Mouse (Mus musculus) forebrain, embryonic 16.5 days (tissue): Measurements from ENCODE around the gene Col9a2. TPM values are rescaled to one million over a fixed set of nuclear protein-coding genes. Genes with fewer than 3 reads are reported as not detected.
"Not testable (repeated sequence)": the region's sequence is repeated elsewhere in the genome, so short reads cannot be mapped to it uniquely, and the experiment has no call there.

ENCODE experiments used
- ATAC-seq: fragments of 200-750 bp; cut with Nextera tagmentation; 2 replicates; pipeline ENCODE4 v1.8.0; 2017; ENCODE audit warnings: mild to moderate bottlenecking, moderate library complexity
- H3K27ac ChIP-seq: fragments of 300-500 bp; sonication (generic); 2 replicates; pipeline ENCODE4 v1.5.1; 2014; ENCODE audit warnings: low read length, control low read depth
- H3K27me3 ChIP-seq: fragments of 300-500 bp; sonication (generic); replicated peaks from 2 replicates; pipeline ENCODE4 v1.6.1; 2014; ENCODE audit warnings: low read length; ENCODE audit not compliant: control insufficient read depth, insufficient read depth
- H3K36me3 ChIP-seq: fragments of 300-500 bp; sonication (generic); 2 replicates; pipeline ENCODE4 v1.6.1; 2014; ENCODE audit not compliant: control insufficient read depth, insufficient read depth
- H3K4me1 ChIP-seq: fragments of 300-500 bp; sonication (generic); replicated peaks from 2 replicates; pipeline ENCODE4 v1.6.1; 2014; ENCODE audit warnings: low read length; ENCODE audit not compliant: control insufficient read depth, insufficient read depth
- H3K4me2 ChIP-seq: fragments of 300-500 bp; sonication (generic); 2 replicates; pipeline ENCODE4 v1.6.1; 2014; ENCODE audit warnings: mild to moderate bottlenecking, low read length, control low read depth
- H3K4me3 ChIP-seq: fragments of 300-500 bp; sonication (generic); replicated peaks from 2 replicates; pipeline ENCODE4 v1.5.1; 2014; ENCODE audit warnings: mild to moderate bottlenecking, low read length, control low read depth
- H3K9ac ChIP-seq: fragments of 300-500 bp; sonication (generic); replicated peaks from 2 replicates; pipeline ENCODE4 v1.6.1; 2014; ENCODE audit warnings: low read depth, low read length, control low read depth
- H3K9me3 ChIP-seq: fragments of 300-500 bp; sonication (generic); 2 replicates; pipeline ENCODE4 v1.6.1; 2016; ENCODE audit warnings: low read length; ENCODE audit not compliant: control insufficient read depth
- WGBS: fragments of 180-500 bp; shearing (Covaris S2); extraction: QIAGEN DNeasy Blood & Tissue Kit; methylation state at CpG from one replicate; pipeline ENCODE4 v1.1.7; 2014; 5-methylcytosine and 5-hydroxymethylcytosine counted together
- polyA plus RNA-seq: library from polyadenylated mRNA; unstranded; fragments of >200 nt; fragmentation: Nextera tagmentation; extraction: Ambion mirVana; gene quantifications from 2 replicates; pipeline ENCODE4 v1.2.1, GENCODE M21; 2015

Gene Col9a2
- polyA plus RNA-seq, 1 experiment from 2014 or later = 4.6 TPM

DNA sequence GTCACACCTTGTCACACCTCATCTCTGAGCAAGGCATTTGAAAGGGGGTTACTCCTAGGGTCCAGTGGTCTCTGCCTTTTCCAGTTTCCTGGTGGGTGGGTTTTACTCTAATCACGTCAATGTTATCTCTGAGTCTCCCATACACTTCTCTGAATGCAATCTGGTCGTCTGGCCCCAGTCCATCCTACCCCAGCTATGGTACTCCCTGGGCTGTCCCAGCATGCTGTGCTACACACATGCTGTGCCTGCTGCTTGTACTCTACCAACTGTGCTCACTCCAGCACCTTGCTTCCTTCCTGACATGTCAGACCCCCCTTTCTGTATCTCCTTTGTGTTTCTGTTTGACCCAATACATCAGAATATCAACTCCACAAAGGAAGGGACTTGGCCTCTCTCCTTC lies 17.8 kb downstream of the Col9a2 start:
- WGBS = 50% methylated on average over 2 of the region's 2 CpGs
- peaks cover 2% of the 10 kb centered on the region; the same call in 1 of the 2 replicates for H3K27me3 ChIP-seq
- no peak overlapping the region for H3K4me3 ChIP-seq
- no peak overlapping the region for H3K9ac ChIP-seq
- H3K36me3 ChIP-seq = 0 out of 2 replicates have a peak, but pooled peaks cover 2% of the 10 kb centered on the region
- no peaks in the 10 kb centered on the region for H3K9me3 ChIP-seq
- no peak overlapping the region for H3K4me2 ChIP-seq
- peaks cover 6% of the 10 kb centered on the region for H3K4me1 ChIP-seq
- H3K27ac ChIP-seq = no peak overlapping the region
- ATAC-seq = peak; percentile 65

GRCm38 (mm10) chr4:121059218-121059617 lies 20.0 kb downstream of the Col9a2 start:
- not testable (repeated sequence) for H3K9me3 ChIP-seq, ATAC-seq, H3K9ac ChIP-seq, H3K4me1 ChIP-seq, H3K4me3 ChIP-seq, H3K4me2 ChIP-seq, H3K27me3 ChIP-seq, H3K36me3 ChIP-seq, H3K27ac ChIP-seq
- WGBS = 91% methylated on average over 9 of the region's 10 CpGs

DNA sequence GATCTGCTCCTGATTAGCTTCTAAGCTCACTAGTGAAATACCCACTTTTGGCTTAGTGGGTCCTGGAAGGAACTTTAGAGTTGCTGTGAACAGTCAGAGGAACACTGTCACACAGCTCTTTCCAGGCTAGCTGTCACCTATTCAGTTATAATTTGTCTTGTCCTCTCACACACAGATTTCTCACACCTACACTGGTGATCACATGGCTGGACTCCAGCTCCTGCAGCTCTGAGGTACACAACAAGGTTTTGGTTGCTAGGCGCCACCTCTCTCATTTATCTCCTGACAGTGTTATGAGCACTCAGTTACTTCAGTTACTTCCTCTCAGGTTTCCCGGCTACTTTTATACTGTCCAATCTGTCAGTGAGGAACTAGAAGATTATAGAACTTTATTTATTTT lies 26.2 kb downstream of the Col9a2 start:
- Histone ChIP-seq H3K36me3 (peaks cover 11% of the 10 kb centered on the region; the same call in 1 of the 2 replicates), H3K4me3 (no peak overlapping the region), H3K9me3 (no peaks in the 10 kb centered on the region), H3K27me3 (no peaks in the 10 kb centered on the region), H3K27ac (no peak overlapping the region), H3K4me2 (no peak overlapping the region), H3K4me1 (no peaks in the 10 kb centered on the region), H3K9ac (no peak overlapping the region)
- 84% methylated on average over 2 of the region's 2 CpGs for WGBS
- ATAC-seq = no peak

DNA sequence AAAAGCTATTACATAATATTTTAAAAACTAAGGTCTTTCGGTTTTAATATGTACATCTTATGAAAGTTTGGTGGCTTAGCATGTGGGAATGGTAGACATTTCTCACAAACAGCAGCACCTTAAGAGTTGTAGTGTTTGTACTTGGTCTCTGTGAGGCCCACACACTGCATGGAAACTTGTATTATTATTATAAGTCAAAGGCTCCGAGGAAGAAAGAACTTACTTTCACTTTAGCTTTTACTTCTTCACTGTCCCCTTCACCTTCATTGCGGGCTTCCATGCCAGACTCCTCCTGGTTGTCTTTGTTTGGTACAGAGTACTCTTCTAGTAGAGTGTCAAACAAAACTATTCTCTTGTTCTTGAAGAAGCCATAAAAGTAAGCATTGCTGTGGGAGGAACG lies 35.1 kb downstream of the Col9a2 start:
- WGBS = 85% methylated on average over 4 of the region's 4 CpGs
- Histone ChIP-seq H3K9ac (no peak overlapping the region), H3K9me3 (no peaks in the 10 kb centered on the region), H3K4me3 (no peak overlapping the region), H3K27me3 (no peaks in the 10 kb centered on the region), H3K4me1 (no peaks in the 10 kb centered on the region), H3K36me3 (peaks cover 25% of the 10 kb centered on the region), H3K27ac (no peak overlapping the region), H3K4me2 (no peak overlapping the region)
- no peak for ATAC-seq

GRCm38 (mm10) chr4:121077915-121078646 lies 38.9 kb downstream of the Col9a2 start:
- no peak overlapping the region for H3K9ac ChIP-seq
- no peak for ATAC-seq
- H3K4me1 ChIP-seq = no peaks in the 10 kb centered on the region
- H3K27ac ChIP-seq = no peak overlapping the region
- no peak overlapping the region for H3K4me3 ChIP-seq
- no peak overlapping the region for H3K4me2 ChIP-seq
- WGBS = 82% methylated on average over 3 of the region's 3 CpGs
- H3K36me3 ChIP-seq = peaks cover 31% of the 10 kb centered on the region
- no peaks in the 10 kb centered on the region for H3K27me3 ChIP-seq
- H3K9me3 ChIP-seq = no peaks in the 10 kb centered on the region

- 67% methylated on average over 1 of the region's 1 CpGs for WGBS
- no peak overlapping the region for H3K27ac ChIP-seq
- no peak overlapping the region for H3K4me2 ChIP-seq
- H3K27me3 ChIP-seq = no peaks in the 10 kb centered on the region
- H3K4me1 ChIP-seq = no peaks in the 10 kb centered on the region
- no peak overlapping the region for H3K9ac ChIP-seq
- peaks cover 32% of the 10 kb centered on the region for H3K36me3 ChIP-seq
- no peak for ATAC-seq
- no peak overlapping the region for H3K4me3 ChIP-seq
- no peaks in the 10 kb centered on the region for H3K9me3 ChIP-seq
Measured at GRCm38 (mm10) chr4:121080395-121080794, 41.2 kb downstream of the Col9a2 start.

DNA sequence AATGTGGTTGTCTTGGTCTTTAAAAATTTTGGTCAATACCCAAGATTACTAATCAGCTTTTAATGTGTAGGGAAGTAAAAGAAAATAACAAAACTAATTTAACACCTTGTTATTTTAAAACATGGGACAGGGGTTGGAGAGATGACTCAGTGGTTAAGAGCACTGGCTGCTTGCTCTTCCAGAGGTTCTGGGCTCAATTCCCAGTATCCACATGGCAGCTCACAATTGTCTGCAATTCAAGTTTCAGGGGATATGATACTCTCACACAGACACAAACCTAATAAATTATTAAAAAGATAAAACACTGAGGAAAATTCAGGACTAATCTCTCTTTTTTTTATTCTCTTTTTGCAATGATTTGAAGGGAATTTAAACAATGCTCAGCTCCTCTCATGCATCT lies 45.3 kb downstream of the Col9a2 start:
- Histone ChIP-seq H3K9me3 (no peaks in the 10 kb centered on the region), H3K27me3 (no peaks in the 10 kb centered on the region), H3K4me2 (no peak overlapping the region), H3K4me3 (no peak overlapping the region), H3K9ac (no peak overlapping the region), H3K27ac (no peak overlapping the region), H3K4me1 (no peaks in the 10 kb centered on the region), H3K36me3 (peaks cover 29% of the 10 kb centered on the region)
- no peak for ATAC-seq

DNA sequence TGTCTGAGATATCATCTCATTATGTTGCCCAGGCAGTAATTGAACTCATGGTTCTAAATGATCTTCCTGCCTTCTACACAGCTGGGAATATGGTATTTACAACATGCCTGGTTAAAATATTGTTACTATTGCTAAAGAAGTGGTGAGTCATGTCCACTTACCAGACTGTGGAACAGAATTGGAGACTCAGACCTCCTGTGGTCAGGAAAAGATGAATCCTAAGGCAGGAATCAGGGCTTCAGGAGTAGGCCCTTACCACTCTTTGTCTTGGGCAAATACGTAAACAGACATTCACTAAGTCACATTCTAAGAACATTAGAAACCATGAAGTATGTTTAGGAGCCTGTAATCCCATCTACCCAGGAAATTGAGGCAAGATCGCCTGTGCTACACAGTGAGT lies 49.5 kb downstream of the Col9a2 start:
- no peaks in the 10 kb centered on the region for H3K9me3 ChIP-seq
- H3K27me3 ChIP-seq = no peaks in the 10 kb centered on the region
- no peak overlapping the region for H3K27ac ChIP-seq
- no peak for ATAC-seq
- no peaks in the 10 kb centered on the region for H3K4me1 ChIP-seq
- no peak overlapping the region for H3K4me3 ChIP-seq
- H3K4me2 ChIP-seq = no peak overlapping the region
- WGBS = 93% methylated on average over 2 of the region's 2 CpGs
- no peak overlapping the region for H3K9ac ChIP-seq
- H3K36me3 ChIP-seq = peaks cover 25% of the 10 kb centered on the region

GRCm38 (mm10) chr4:121090211-121090610 lies 51.0 kb downstream of the Col9a2 start:
- Histone ChIP-seq H3K4me1 (no peaks in the 10 kb centered on the region), H3K4me3 (no peak overlapping the region), H3K9ac (no peak overlapping the region), H3K36me3 (peaks cover 24% of the 10 kb centered on the region), H3K27ac (no peak overlapping the region), H3K9me3 (no peaks in the 10 kb centered on the region), H3K27me3 (no peaks in the 10 kb centered on the region), H3K4me2 (no peak overlapping the region)
- 93% methylated on average over 4 of the region's 4 CpGs for WGBS
- ATAC-seq = no peak
